Mouse (Mus musculus) c-Kit-positive CD71-positive TER-119-negative erythroid progenitor cells, embryonic 14.5 days (primary cell): ENCODE measurements at regions not wholly inside any gene's neighbourhood (a gene's known extent, or its start where the extent isn't known, plus 50 kb on each side); places are given as distances from the start of the nearest gene placed in this dataset.

Experiments
- DNase-seq: peaks from one replicate; pipeline ENCODE4 v3.0.0-alpha.2; 2013; ENCODE audit warnings: low read depth

- DNase-seq: no peak
Measured at GRCm38 (mm10) chr15:102776218-102776850, 54.4 kb upstream of the Calcoco1 start.

- DNase-seq: no peak
Measured at GRCm38 (mm10) chr15:102780626-102781025, 58.6 kb upstream of the Calcoco1 start.

DNA sequence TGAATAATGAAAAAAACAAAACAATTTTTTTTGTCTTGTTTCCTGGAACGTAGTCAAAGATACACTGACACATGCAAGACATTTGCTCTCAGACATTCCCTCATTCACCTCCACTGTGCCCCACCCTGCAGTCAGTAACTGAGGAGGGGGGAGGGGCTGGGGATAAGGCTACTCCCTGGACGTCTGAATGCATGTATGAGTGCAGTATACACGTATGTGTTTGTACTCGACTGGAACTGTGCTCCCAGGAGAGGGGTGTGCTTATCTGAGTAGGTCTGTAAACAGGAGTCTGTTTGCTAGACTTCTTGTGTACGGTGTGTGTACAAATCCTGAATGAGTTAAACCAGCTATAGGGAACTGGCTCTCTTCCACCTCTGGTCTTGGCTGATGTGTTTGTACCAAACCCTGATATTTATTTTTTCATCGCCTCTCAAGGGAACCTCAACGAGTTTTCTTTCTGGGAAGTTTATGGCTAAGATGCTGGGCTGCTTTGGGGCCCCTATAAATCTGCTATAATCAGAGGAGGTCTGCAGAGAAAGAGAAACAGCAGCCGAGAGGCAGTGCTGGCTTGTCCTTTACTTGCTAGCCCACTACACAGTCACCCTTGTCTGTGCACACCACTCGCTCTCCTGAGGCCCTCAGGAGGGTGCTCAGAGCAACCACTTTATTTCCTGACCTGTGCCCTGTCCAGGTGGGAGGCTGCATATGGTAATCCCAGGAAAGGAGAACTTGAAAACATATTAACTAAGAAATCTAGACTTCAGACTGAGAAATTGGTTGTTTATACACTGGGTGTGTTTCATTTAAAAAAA, 61.2 kb upstream of the Calcoco1 start:
- DNase-seq: no peak

GRCm38 (mm10) chr15:102785055-102785820, 63.3 kb upstream of the Calcoco1 start:
- DNase-seq: peak; percentile 27

GRCm38 (mm10) chr15:102788846-102789518, 67.0 kb upstream of the Calcoco1 start:
- no peak for DNase-seq

- no peak for DNase-seq
Measured at GRCm38 (mm10) chr15:102797020-102797618, 75.1 kb upstream of the Calcoco1 start.

- DNase-seq: no peak
Measured at GRCm38 (mm10) chr15:102800049-102800448, 78.1 kb upstream of the Calcoco1 start.

GRCm38 (mm10) chr15:102802265-102802813, 80.4 kb upstream of the Calcoco1 start:
- DNase-seq: no peak

GRCm38 (mm10) chr15:102807353-102807752, 85.4 kb upstream of the Calcoco1 start:
- no peak for DNase-seq

DNA sequence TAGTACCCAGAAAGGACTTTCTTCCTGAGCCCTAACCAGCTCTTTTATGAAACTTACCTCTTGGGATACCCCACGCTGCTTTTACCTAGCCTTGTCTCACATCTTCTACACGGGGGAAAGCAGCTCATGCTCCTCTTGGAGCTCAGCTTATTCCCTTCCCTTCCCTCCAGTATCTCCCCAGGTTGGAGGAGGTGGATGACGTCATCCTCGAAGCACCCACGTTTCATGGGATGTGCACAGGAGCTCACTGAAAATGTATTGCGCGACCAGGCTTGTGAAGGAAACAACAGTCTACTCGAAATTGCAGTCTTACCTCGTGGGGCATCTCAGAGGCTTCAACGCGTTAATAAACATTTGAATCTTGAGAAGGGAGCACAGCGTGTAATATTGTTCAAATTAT, 97.2 kb upstream of the Calcoco1 start:
- no peak for DNase-seq

DNA sequence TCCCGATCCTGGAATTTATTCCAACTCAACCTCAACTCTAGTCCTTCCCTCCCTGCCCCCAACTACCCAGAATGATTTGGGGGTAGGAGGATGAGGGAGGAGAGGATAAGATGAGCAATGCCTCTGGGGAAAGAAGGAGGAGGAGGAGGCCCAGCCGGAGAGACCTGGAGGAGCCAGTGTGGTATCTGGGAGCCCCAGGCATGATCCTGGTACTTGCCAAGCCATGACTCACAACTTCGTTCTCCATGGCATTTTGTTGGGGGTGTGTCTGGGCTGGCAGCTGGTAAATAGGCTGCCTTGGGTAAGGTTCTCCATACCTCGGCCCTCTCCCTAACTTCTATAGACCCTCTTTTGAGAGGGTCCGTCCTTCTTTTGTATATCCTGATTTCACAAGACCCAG, 81.2 kb upstream of the Hoxc13 start:
- no peak for DNase-seq

GRCm38 (mm10) chr15:102862374-102862773, 58.5 kb upstream of the Hoxc13 start:
- DNase-seq: no peak

- no peak for DNase-seq
Measured at GRCm38 (mm10) chr15:102866788-102867187, 54.1 kb upstream of the Hoxc13 start.
